Mouse (Mus musculus): ENCODE results near the gene Abca1. TPM values are rescaled to one million over a fixed set of nuclear protein-coding genes. Genes with fewer than 3 reads are reported as not detected.

Gene Abca1
- polyA plus RNA-seq, 1 experiment from 2014 or later: 236 TPM

GRCm38 (mm10) chr4:53106071-53106470 lies 53.6 kb downstream of the Abca1 start:
- Histone ChIP-seq H3K4me3 (ENCODE audit: inconsistent target) (no peak overlapping the region), H3K79me2 (ENCODE audit: inconsistent target) (peaks cover 62% of the 10 kb centered on the region; the same call in 1 of the 2 replicates)
- WGBS (ENCODE audit: missing documents): 87% methylated on average over 3 of the region's 3 CpGs

GRCm38 (mm10) chr4:53104634-53105033 lies 55.1 kb downstream of the Abca1 start:
- Histone ChIP-seq H3K27ac (no peak overlapping the region), H3K4me3 (ENCODE audit: inconsistent target) (no peak overlapping the region), H3K36me3 (ENCODE audit: inconsistent target) (peaks cover 74% of the 10 kb centered on the region), H3K79me2 (ENCODE audit: inconsistent target) (peaks cover 59% of the 10 kb centered on the region; the same call in 1 of the 2 replicates)
- 94% methylated on average over 3 of the region's 3 CpGs for WGBS (ENCODE audit: missing documents)

More at GRCm38 (mm10) chr4:53106071-53106470, 53.6 kb downstream of the Abca1 start:
- H3K27ac ChIP-seq: no peak overlapping the region
- H3K36me3 ChIP-seq (ENCODE audit: inconsistent target): peaks cover 67% of the 10 kb centered on the region

GRCm38 (mm10) chr4:53102529-53102928 lies 57.2 kb downstream of the Abca1 start:
- 97% methylated on average over 6 of the region's 7 CpGs for WGBS (ENCODE audit: missing documents)

GRCm38 (mm10) chr4:53101306-53101705 lies 58.4 kb downstream of the Abca1 start:
- peaks cover 72% of the 10 kb centered on the region for H3K36me3 ChIP-seq (ENCODE audit: inconsistent target)
- WGBS (ENCODE audit: missing documents): 90% methylated on average over 5 of the region's 5 CpGs
- no peak overlapping the region for H3K4me3 ChIP-seq (ENCODE audit: inconsistent target)
- H3K79me2 ChIP-seq (ENCODE audit: inconsistent target): peaks cover 56% of the 10 kb centered on the region; the same call in 1 of the 2 replicates
- H3K27ac ChIP-seq: no peak overlapping the region

More at GRCm38 (mm10) chr4:53102529-53102928, 57.2 kb downstream of the Abca1 start:
- Histone ChIP-seq H3K27ac (no peak overlapping the region), H3K79me2 (ENCODE audit: inconsistent target) (peaks cover 56% of the 10 kb centered on the region; the same call in 1 of the 2 replicates), H3K36me3 (ENCODE audit: inconsistent target) (peaks cover 73% of the 10 kb centered on the region), H3K4me3 (ENCODE audit: inconsistent target) (no peak overlapping the region)

GRCm38 (mm10) chr4:53100492-53100891 lies 59.2 kb downstream of the Abca1 start:
- Histone ChIP-seq H3K36me3 (ENCODE audit: inconsistent target) (peaks cover 71% of the 10 kb centered on the region), H3K4me3 (ENCODE audit: inconsistent target) (no peak overlapping the region), H3K27ac (no peak overlapping the region), H3K79me2 (ENCODE audit: inconsistent target) (peaks cover 50% of the 10 kb centered on the region; the same call in 1 of the 2 replicates)
- 95% methylated on average over 9 of the region's 9 CpGs for WGBS (ENCODE audit: missing documents)

DNA sequence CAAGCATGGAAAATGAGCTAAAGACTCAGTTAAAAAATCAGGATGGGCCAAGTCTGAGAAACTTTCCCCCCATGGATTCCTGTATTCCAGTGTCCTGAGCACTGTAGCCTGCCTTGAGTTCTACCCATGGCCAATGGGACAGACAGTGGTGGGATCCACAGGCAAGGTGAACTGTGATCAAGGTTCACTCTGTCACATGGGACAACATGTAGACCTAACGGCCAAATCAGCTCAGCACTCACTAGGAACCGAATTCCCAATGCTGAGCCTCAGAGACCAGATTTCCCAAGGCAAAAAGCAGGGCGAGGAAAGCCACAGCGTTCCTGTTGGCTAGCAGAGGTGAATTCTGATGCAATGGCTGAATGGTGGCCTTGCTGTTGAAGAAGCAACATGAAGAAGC lies 64.8 kb downstream of the Abca1 start:
- Histone ChIP-seq H3K36me3 (ENCODE audit: inconsistent target) (peaks cover 90% of the 10 kb centered on the region), H3K4me3 (ENCODE audit: inconsistent target) (no peak overlapping the region), H3K27ac (no peak overlapping the region), H3K79me2 (ENCODE audit: inconsistent target) (no peaks in the 10 kb centered on the region)
- WGBS (ENCODE audit: missing documents): 98% methylated on average over 4 of the region's 4 CpGs

DNA sequence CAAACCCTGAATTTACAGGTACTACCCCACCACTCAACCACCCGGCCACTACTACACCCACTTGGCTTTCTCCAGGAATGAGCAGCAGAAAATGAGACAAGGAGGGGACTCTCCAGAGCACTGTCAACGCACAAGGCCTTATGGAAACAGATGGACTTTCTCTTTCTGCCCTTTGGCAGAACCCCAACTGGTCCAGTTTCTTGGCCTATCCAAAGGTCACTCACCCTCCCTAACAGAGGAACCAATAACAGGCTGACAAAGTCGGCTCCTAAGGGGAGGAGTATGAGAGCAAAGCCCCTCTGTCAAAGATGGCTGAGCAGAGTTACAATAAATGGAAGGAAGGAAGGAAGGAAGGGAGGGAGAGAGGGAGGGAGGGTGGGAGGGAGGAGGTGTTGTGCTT lies 65.4 kb downstream of the Abca1 start:
- Histone ChIP-seq H3K79me2 (ENCODE audit: inconsistent target) (no peaks in the 10 kb centered on the region), H3K36me3 (ENCODE audit: inconsistent target) (peaks cover 91% of the 10 kb centered on the region), H3K4me3 (ENCODE audit: inconsistent target) (no peak overlapping the region), H3K27ac (no peak overlapping the region)
- 77% methylated on average over 2 of the region's 3 CpGs for WGBS (ENCODE audit: missing documents)

DNA sequence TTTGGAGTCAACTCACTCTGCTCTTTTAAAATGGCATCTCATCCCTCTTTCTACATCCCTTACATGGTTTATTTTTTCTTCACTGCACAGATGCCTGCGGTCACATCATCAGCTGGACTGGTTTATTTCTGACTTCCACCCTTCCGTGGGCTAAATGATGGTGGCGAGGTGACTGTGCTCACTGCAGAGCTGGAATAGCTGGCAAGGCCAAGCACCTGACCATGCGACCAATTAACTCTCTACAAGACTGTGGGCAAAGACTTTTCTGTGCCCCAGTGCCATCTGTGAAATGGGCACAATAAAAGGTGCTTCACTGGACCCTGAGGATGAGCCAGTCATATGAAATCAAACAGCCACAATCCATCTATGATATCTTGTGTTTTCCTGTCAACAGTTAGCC lies 66.1 kb downstream of the Abca1 start:
- Histone ChIP-seq H3K27ac (no peak overlapping the region), H3K36me3 (ENCODE audit: inconsistent target) (peaks cover 91% of the 10 kb centered on the region), H3K79me2 (ENCODE audit: inconsistent target) (no peaks in the 10 kb centered on the region), H3K4me3 (ENCODE audit: inconsistent target) (no peak overlapping the region)
- 88% methylated on average over 4 of the region's 4 CpGs for WGBS (ENCODE audit: missing documents)

GRCm38 (mm10) chr4:53089641-53090040 lies 70.1 kb downstream of the Abca1 start:
- WGBS (ENCODE audit: missing documents): 95% methylated on average over 3 of the region's 3 CpGs

GRCm38 (mm10) chr4:53088999-53089398 lies 70.7 kb downstream of the Abca1 start:
- WGBS (ENCODE audit: missing documents): 41% methylated on average over 4 of the region's 4 CpGs
- no peak overlapping the region for H3K27ac ChIP-seq
- no peak overlapping the region for H3K4me3 ChIP-seq (ENCODE audit: inconsistent target)
- peaks cover 91% of the 10 kb centered on the region for H3K36me3 ChIP-seq (ENCODE audit: inconsistent target)
- H3K79me2 ChIP-seq (ENCODE audit: inconsistent target): no peaks in the 10 kb centered on the region

More at GRCm38 (mm10) chr4:53089641-53090040, 70.1 kb downstream of the Abca1 start:
- H3K4me3 ChIP-seq (ENCODE audit: inconsistent target): no peak overlapping the region
- H3K36me3 ChIP-seq (ENCODE audit: inconsistent target): peaks cover 91% of the 10 kb centered on the region
- no peaks in the 10 kb centered on the region for H3K79me2 ChIP-seq (ENCODE audit: inconsistent target)
- H3K27ac ChIP-seq: no peak overlapping the region

- H3K4me3 ChIP-seq (ENCODE audit: inconsistent target): no peak overlapping the region
- no peaks in the 10 kb centered on the region for H3K79me2 ChIP-seq (ENCODE audit: inconsistent target)
- WGBS (ENCODE audit: missing documents): 71% methylated on average over 2 of the region's 2 CpGs
- H3K36me3 ChIP-seq (ENCODE audit: inconsistent target): peaks cover 93% of the 10 kb centered on the region
- H3K27ac ChIP-seq: no peak overlapping the region
Observed at GRCm38 (mm10) chr4:53086636-53087035, 73.1 kb downstream of the Abca1 start.

DNA sequence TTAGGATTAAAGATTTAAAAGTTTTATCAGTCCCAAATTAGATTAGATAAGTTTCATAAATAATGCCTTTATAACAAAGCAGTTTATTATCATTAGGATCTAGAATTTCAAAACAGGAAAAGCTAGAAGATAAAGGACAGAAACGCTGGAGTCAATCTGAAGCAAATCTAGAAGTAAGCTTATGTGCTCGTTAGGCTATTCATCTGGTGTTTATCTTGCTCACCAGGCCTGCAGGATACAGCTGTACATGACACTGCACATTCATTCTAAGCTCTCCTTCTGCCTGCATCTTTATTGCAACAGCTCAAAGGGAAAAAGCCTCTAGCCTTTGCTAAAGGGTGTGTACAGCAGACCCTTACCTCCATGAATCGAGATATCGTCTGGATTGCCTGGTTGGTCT lies 74.1 kb downstream of the Abca1 start:
- no peak overlapping the region for H3K4me3 ChIP-seq (ENCODE audit: inconsistent target)
- WGBS (ENCODE audit: missing documents): 30% methylated on average over 4 of the region's 4 CpGs
- H3K79me2 ChIP-seq (ENCODE audit: inconsistent target): no peaks in the 10 kb centered on the region
- H3K27ac ChIP-seq: no peak overlapping the region
- H3K36me3 ChIP-seq (ENCODE audit: inconsistent target): peaks cover 93% of the 10 kb centered on the region

DNA sequence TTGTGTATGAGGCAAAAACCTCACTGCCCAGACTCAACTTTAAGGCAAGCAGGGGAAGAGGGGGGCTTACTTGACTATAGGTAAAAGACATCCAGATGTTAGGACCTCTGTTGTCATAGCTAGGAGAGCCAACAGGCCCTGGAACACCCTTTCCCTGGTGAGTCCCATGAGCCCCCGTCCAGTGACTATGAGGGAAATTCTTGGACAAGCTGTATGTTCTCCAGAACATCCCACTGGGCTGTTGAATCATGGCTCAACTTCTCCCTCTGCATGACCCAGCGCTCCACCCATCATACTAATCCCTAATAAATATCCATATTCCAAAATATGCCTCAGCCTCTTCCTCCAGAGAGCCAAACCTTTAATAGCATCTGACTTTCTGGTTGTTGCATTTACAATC lies 76.6 kb downstream of the Abca1 start:
- peaks cover 93% of the 10 kb centered on the region for H3K36me3 ChIP-seq (ENCODE audit: inconsistent target)
- no peak overlapping the region for H3K27ac ChIP-seq
- H3K4me3 ChIP-seq (ENCODE audit: inconsistent target): no peak overlapping the region
- WGBS (ENCODE audit: missing documents): 100% methylated on average over 1 of the region's 2 CpGs
- H3K79me2 ChIP-seq (ENCODE audit: inconsistent target): no peaks in the 10 kb centered on the region

DNA sequence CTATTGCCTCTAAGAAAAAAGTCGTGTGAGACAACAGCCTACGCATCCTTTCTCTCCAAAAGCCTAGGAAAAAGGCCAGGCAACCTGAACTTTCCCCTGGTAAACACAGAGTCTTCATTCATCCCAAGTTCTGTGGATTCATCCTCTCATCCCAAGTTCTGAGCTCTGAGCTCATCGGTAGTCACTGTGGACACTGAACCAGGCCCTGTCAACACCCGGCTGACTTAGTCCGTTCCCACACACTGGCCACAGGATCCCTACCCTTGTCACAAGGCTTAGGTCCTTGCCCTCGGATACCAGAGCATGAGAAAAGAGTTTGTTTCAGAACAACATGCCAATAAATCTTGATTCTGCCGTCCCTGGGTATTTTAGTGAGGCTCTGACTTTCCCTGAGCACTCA lies 77.2 kb downstream of the Abca1 start:
- 94% methylated on average over 5 of the region's 7 CpGs for WGBS (ENCODE audit: missing documents)
- Histone ChIP-seq H3K27ac (no peak overlapping the region), H3K4me3 (ENCODE audit: inconsistent target) (no peak overlapping the region), H3K79me2 (ENCODE audit: inconsistent target) (no peaks in the 10 kb centered on the region), H3K36me3 (ENCODE audit: inconsistent target) (peaks cover 98% of the 10 kb centered on the region)

GRCm38 (mm10) chr4:53081851-53082250 lies 77.8 kb downstream of the Abca1 start:
- WGBS (ENCODE audit: missing documents): 65% methylated on average over 11 of the region's 11 CpGs
- Histone ChIP-seq H3K79me2 (ENCODE audit: inconsistent target) (no peaks in the 10 kb centered on the region), H3K27ac (no peak overlapping the region), H3K4me3 (ENCODE audit: inconsistent target) (no peak overlapping the region), H3K36me3 (ENCODE audit: inconsistent target) (peaks cover 98% of the 10 kb centered on the region)

DNA sequence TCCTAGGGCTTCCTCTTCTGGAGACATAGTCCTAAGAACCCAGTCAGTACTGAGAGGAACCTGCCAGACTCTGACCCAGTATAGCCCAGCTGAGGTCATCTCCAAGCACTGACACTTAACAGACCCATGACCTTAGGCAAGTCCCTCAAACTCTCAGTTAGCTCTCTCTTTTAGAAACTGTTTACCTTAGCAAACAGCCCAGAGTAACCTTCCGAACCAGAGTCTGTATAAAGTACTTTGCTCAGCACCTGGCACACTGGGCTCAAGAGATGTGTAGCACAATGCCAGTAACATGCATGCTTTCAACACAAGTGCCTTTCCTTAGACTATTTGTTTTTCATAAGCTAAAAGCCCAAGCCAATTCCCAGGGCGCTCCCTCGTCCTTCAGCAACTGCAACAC lies 79.4 kb downstream of the Abca1 start:
- Histone ChIP-seq H3K4me3 (ENCODE audit: inconsistent target) (no peak overlapping the region), H3K79me2 (ENCODE audit: inconsistent target) (no peaks in the 10 kb centered on the region), H3K27ac (no peak overlapping the region), H3K36me3 (ENCODE audit: inconsistent target) (peaks cover 98% of the 10 kb centered on the region)
- WGBS (ENCODE audit: missing documents): 97% methylated on average over 3 of the region's 3 CpGs

Data from macrophage (primary cell).